Mouse (Mus musculus): ENCODE results near the gene Hivep1.
A peak's percentile ranks its signal among the peaks of the same experiment; 100 is the strongest.

Gene Hivep1

DNA sequence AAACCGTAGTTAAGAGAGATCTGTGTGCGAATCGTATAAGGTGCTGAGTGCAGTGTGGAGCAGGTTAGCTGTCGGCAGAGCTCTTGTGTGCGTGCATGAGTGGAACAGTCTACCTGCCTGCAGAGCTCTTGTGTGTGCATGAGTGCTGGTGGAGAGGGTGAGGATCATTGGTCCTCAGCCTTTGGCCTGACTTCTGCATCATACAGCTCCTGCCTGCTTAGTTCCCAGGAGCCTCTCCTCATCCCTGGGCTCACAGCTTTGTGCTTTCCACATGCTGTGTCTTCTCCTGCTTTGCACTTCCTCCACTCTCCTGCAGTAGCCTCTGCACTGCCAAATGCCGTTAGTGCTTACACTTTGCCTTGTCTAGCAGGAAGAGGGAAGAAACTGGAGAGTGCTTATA is 60.2 kb downstream of the Hivep1 start:
- DNase-seq (ENCODE audit: low spot score in 2 of 2): no peak

DNA sequence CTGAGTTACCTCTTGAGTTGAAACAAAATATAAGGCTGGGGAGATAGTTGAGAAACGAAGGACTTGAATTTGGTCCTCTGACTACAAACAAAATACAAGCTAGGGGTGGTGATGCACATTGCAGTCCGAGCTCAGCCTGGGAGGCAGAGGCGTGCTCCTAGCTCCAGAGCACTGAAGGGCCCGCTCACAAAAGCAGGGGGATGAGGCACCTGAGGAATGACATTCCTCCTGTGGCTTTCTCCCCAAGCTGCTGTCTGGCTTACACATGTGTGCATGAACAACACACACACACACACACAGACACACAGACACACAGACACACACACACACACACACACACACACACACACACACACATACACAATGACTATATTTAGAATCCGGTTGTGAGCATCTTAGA is 60.9 kb downstream of the Hivep1 start:
- no peak for DNase-seq (ENCODE audit: low spot score in 2 of 2)

DNA sequence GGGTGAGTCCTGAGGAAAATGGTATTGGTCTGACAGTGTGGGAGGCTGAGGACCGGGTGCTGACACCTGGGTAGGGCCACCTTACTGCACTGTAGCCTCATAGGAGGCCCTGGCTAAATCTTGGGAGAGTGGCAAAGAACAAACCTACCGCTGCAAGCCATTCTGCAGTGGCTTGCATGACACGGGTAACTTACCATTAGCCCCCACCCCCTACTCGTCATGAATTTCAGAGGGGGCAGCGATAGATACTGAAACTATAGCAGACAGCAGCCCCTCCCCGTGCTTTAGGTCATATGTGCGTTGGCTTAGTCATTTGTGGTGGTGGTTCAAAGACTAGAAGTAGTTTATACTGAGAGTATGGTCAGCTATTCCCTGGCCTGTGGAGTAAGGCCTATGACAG is 61.8 kb downstream of the Hivep1 start:
- no peak for DNase-seq (ENCODE audit: low spot score in 2 of 2)

DNA sequence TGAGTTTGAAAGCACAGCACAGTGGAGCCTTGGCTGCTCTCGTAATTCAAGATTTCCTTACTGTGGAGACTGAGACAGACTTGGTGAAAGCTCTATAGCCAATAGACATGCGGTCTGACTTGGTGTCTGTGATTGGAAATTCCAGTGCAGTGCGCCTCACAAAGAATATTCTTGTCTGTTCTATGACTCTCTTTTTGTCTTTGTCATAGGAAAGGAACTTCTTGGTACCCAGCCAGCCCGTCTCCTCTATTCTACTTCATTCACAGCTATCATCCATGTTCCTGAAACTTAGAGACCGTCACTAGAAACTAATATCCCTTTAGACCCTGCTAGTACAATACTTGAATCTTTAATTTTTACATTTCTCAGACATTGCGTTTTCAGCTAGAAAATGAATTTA is 64.5 kb downstream of the Hivep1 start:
- no peak for DNase-seq (ENCODE audit: low spot score in 2 of 2)

DNA sequence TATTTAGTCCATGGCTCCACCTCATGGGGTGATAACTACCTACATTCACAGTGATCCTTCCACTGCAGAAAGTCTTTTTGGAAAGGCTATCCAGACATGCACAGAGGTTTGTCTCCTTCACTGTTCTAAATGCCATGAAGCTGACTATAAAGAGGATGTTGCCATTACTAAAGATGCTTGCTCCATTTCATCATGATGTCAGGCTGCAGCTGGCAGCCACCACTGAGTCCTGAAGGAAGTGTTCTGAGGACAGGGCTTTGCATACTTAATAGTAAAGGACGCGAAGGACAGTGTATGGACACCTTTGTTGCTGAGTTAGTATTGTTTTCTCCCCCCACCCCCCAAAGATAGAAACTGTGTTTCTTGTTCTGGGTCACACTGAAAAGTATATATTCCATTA is 67.2 kb downstream of the Hivep1 start:
- DNase-seq (ENCODE audit: low spot score in 2 of 2): no peak

DNA sequence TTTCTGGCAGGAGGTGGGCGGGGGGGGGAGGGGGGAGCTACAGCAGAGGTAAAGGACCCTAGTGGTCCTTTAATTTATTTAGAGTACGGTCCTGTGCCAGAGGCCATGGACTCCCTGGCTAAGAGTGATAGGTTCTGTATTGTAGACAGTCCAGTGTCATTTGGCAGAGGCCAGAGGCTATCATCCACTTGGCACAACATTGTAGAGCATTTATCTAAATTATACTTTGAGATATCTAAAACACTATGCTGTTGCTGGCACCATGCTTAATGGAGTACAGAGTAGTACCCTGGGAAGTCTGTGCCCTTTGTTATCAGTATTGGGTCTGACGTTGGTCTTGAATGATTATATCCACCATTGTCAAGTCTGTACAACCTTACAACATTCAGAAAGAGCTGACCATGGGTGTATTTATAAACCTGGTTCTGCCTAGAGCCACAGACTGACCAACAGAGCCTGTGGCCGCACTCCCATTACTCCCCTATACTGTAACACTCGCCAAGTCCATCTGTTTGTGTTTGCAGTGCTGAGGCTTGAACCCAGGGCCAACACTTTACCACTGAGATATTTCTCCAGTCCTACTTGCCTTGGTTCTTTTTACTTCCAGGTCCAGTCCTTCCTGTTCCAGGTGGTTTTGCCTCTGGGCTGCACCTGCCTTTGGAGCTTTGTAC is 69.4 kb downstream of the Hivep1 start:
- DNase-seq (ENCODE audit: low spot score in 2 of 2): no peak

DNA sequence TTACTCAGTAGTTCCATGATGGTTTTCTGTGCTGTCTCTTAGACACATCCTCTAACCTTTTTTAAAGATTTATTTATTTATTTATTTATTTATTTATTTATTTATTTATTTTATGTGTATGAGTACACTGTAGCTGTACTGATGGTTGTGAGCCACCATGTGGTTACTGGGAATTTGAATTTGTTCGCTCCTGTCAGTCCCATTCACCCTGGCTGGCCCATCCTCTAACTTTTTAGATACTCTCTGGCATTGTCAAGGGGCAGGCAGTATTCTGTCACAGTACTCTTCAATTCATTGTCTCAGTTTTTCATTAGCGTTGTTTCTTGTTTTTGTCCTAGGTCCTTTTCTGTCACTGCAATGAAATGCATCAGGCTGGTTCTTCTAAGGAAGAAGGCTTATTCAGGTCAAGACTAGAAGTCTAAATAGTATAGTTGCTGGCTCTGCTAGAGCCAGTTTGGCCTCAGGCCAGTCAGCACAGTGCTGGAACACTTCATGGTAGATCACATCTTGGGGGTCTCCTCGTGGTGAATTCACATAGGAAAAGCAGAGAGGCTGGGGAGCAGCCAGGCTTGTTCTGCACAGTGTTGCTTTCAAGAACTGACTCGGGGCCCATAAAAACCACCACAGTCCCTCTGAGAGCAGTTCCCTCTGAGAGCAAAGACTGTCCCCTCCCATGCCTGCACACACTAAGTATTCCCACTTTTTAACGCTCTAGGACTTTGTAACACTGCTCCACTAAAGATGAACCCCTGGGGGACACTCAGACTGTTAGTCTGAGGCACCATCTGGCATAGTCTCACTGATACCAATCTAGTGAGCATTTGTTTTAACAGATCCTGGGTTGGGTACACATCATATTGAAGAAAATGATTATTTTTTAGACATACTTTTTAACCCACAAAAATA is 70.2 kb downstream of the Hivep1 start:
- DNase-seq (ENCODE audit: low spot score in 2 of 2): no peak

DNA sequence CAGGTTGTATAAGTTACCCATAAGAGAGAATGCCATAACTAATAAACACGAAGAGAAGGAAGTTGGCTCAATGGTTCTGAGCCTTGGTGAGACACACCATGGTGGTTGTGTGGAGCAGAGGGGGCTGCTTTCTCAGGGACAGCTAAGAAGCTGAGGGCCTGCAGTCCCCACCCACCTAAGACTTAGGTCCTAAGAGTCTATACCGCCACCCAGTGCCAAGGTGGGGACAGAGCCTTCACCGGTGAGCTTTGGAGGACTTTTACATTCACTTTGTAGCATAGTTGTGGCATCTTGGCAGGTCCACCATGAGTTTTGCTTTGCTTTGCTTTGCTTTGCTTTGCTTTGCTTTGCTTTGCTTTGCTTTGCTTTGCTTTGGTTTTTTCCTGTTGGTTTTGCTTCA is 92.8 kb downstream of the Hivep1 start:
- peak in 1 of 2 experiments; percentile 12 for DNase-seq (ENCODE audit: low spot score in 2 of 2)

DNA sequence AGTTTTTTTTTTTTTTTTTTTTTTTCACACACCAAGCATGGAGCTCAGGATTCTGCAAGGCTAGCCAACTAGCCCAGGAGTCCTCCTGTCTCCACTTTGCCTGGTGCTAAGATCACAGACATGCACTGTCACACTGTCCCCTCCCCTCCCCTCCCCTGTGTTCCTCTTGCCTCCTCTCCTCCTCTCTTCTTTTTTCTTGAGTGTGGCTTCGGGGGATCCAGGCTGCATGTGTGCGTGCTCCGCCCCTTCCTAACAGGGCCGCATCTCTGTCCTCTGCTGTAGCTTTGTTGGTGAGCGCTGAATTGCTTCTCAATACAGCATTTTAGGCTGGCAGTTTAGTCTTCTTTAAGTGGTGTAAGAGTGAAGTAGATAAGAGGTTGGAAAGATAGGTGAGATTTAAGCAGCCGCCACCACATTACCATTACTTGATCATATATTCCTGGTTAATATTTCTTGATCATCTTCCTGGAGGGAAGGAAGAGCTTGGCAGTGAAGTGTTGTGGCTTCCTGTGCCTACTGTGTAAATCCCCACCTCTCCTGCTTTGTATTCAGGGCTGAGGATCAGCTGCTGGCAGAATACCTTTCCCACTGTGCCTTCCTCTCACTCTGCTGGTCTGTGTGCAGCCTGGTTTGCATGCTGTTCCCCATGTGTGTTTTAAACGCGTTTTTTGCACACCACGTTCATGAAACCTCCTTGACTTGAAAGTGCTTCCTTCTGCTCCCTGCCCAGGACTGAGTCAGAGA is 97.7 kb downstream of the Hivep1 start:
- DNase-seq (ENCODE audit: low spot score in 2 of 2): no peak

DNA sequence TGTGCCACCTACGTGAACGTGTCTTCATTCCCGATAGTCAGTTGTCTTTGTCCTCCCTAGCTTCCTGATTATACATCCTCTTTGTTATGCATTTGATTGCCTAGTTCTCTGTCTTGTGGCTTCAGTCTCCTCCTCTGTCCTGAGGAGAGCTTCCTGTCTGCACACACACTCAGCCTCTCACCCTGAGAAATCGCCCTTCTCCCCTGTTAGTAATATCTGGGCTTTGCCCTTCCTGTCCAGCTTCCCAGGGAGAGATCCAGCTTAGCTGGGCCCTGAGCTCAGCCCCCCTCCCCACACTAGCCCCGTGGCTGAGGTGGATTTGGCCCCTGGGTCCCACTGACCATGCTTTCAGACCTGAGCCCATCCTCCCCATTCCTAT is 98.2 kb downstream of the Hivep1 start:
- no peak for DNase-seq (ENCODE audit: low spot score in 2 of 2)

DNA sequence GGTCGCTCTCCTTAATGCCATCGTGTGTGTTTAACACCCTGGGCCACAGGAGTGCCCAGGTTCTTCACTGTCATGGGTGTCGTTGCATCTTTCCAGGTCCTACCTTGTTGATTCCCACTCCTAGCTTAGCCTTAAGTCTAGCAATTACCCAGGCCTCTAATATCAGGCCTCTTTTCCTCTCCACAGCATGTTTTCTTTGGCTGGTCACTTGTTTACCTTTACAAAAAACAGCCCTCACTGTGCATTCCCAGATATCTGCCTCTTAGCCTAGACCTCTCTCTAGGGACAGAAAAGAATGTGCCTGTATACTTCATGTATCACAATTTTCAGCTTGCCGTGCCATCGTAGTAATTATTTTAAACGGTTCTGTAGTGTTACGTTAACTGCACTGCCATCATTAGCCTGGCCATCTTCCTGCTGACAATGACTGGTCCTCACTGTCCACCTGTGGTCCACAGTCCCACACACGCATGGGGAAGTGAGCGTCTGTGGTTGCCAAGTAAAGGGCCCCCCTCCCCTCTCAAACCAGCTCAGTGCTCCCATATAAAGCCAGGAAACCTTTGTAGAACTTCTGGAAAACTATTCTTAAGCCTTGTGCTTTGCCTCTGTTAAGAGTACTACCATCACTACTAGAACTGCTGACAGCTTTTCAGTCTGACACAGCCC is 98.8 kb downstream of the Hivep1 start:
- DNase-seq (ENCODE audit: low spot score in 2 of 2): no peak

DNA sequence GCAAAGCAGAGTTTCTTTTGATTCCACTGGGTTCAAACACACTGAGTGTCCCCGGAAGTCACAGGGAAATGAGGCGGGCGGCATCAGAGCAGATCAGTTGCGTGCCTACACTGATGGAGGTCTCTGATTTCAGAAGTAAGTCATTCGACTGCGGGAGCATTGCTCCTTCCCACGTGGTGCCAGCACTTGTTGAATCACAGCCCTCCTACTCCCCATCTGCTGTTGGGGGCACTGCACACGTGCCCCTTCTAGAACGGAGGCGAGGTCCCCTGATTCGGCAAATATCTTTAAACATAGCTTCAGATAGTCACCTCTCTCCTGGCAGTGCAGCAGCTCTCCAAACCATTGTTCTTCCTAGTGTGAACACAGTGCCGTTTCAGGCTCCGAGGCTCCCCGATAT is 106.4 kb downstream of the Hivep1 start:
- no peak for DNase-seq (ENCODE audit: low spot score in 2 of 2)

DNA sequence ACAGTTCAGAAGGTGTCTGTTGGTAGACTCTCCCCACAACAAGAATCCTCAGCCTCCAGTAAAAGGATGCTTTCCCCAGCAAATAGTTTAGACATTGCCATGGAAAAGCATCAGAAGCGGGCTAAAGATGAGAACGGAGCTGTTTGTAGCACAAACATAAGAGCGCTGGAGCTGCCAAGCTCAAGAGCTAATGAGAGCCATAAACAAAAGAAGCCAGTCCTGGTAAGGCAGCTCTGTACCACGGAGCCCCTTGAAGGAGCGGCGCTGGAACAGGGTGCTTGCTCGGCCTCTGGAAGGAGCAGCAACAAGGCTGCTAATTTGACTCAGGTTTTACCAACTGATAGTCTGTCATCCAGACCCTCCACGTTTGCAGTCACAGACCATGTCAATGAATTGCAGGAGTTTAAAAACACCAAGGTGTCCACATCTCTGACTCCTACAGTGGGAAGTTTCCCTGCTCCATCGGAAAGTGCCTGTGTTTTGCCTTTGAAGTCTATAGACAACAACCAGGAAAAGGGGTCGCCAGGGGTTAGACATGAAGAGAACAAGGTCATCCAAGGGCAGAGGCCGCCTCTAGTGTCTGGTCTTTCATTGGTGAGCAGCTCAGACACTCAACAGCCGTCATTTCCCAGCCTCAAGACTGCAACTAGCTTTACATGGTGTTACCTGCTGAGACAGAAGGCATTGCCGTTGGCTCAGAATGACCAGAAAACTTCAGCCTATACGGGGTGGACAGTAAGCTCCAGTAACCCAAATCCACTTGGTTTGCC is 107.8 kb downstream of the Hivep1 start:
- DNase-seq (ENCODE audit: low spot score in 2 of 2): no peak

DNA sequence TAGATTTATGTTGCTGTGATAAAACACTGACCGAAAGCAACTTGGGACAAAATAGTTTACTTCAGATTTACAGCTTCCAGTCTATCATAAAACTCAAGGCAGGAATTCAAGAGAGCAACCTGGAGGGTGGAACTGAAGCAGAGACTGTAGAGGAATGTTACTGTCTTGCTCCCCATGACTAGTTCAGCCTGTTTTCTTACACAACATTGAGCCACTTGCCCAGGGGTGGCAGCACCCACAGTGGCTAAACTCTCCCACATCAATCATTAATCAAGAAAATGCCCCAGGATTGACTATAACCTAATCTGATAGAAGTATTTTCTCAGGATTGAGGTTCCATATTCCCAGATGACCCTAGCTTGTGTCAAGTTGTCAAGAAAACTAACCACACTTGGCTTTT is 119.0 kb downstream of the Hivep1 start:
- DNase-seq (ENCODE audit: low spot score in 2 of 2): no peak

DNA sequence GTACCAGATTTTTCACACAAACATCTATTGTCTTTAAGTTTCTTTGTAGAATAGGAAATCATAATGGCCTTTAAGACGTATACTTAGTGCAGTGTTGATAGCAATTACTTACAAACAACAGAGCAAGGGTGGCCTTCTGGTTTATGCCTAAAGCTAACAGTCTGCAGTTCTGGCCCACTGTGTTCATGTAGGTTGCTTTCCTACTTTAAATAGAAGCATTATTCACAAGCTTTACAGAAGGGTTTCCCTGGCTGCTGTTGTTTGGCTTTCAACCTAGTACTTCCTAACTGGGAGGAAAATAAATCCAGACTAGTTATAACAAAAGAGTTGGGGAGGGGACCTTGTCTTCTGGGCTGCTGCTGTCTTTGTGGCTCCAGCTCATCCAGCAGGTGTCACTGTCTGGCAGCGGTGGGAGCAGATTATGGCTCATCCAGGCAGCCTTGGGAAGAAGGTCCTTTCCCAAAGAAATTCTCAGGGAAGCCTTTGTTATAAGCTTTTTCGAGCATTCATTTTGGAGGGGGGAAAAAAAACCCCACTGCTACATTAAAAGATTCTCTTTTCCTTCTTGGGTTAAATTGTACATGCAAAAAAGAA is 123.1 kb downstream of the Hivep1 start:
- no peak for DNase-seq (ENCODE audit: low spot score in 2 of 2)

DNA sequence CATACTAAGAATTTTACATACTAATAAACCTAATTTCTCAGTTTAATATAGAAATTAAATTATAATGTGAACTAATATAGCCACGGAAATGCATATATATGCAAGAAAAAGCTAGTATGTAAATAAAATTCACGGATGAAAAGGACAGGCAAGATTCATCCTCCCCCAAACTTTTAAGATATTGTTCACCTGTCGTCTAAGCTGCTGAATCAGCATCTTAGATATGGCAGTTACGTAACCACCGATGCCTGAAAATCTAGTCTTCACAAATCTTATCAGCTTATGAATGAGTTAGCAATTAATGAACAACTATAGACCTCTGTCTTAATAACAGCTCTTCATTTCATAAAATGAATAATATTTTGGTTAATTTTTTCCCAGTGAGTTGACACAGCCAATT is 130.8 kb downstream of the Hivep1 start:
- no peak for DNase-seq (ENCODE audit: low spot score in 2 of 2)

DNA sequence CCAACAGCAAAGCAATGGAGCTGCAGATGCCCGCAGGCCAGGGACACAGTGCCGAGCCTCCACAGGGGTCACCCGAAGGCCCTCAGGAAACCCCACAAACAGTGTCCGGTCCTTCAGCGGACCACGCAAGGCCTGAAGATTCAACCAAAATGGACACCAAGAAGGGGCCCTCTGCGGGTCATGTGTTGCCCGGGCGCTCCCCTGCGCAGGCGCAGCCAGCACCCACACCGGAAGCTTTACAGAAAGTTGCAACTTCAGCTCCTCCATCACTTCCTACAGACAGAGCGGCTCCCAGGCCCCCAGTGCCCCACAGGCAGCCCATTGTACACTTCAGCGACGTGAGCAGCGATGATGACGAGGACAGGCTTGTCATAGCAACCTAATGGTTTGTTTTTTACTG is 132.3 kb downstream of the Hivep1 start:
- no peak for DNase-seq (ENCODE audit: low spot score in 2 of 2)

DNA sequence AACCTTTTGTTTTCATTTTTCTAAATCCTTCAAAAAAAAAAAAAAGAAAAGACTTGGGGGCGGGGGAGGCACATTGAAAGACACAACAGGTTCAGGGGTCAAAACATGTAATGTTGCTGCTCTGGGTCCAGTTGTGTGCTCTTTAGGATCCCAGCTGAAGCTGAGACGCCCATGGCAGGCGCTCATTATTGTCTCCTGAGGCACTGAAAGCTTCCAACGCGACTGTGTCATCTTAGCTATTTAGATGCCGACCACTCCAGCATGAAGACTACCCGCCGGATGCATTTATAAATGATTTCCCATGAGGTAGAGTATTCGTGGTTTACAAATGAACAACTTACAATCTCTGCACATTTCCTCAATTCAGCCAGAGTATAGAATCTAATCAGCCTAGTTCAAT is 141.2 kb downstream of the Hivep1 start:
- no peak for DNase-seq (ENCODE audit: low spot score in 2 of 2)

DNA sequence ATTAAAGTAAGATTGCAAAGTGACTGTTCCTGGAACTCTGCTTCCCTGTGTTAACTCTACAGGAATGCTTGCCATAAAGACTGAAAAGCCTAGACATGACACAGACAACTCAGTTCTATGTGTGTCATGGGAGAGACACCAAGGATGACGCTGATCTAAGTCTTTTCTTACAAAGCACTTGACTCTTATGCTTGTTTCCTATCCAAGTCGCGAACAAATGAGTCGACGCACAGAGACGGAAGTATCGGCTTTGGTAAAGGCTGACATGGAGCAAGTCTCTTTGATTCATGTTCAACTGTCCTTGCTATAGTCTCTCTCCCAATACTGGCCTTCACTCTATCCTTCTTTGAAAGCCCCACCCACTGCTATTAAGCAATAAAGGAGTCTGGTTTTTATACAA is 143.8 kb downstream of the Hivep1 start:
- no peak for DNase-seq (ENCODE audit: low spot score in 2 of 2)

DNA sequence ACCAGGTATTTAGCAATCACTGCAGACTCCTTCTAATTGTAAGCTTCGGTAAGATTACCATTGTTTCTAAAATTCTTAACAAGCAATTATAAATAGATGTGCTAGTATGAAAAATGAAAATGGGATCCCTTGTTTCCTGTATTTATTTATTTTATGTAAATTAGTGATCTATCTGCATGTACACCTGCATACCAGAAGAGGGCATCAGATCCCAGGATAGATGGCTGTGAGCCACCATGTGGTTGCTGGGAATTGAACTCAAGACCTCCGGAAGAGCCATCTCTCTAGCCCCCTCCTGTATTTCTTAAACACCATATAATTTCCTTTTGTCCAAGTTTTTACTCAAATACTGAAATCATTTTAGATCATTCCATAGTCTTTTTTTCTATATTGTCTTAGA is 145.8 kb downstream of the Hivep1 start:
- DNase-seq (ENCODE audit: low spot score in 2 of 2): no peak

DNA sequence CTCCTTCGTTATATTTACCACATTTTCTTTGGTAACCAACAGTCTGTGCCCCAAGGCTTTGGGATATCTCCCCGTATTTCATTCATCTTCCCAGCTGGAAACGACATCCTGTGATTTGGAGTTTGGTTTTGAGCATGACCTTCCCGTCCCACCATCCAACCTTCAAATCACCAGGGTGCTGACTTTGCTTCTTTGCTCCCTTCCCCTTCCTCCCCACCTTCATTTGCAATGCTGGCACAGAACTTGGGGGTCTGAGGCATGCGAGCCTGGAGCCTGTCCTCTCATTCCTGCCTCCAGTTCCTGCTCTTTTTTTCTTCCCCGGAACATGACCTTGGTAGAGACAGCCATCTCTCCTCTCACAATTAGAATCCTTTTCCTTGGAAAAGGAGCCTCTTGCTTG is 161.7 kb downstream of the Hivep1 start:
- no peak for DNase-seq (ENCODE audit: low spot score in 2 of 2)

All from spleen, postnatal 36 days (tissue).